Mouse (Mus musculus) limb, embryonic 14.5 days (tissue): ENCODE data around the gene Atxn1. TPM values are rescaled to one million over a fixed set of nuclear protein-coding genes. Genes with fewer than 3 reads are reported as not detected.

ENCODE experiments used
- ATAC-seq: fragments of 200-750 bp; cut with Nextera tagmentation; 2 replicates; pipeline ENCODE4 v1.8.0; 2017; ENCODE audit warnings: low read depth, moderate number of reproducible peaks, moderate TSS enrichment; ENCODE audit not compliant: low FRiP score
- DNase-seq: peaks from one replicate; pipeline ENCODE4 v3.0.0-alpha.2; 2015; ENCODE audit warnings: low spot score
- H3K27ac ChIP-seq: fragments of 300-500 bp; sonication (generic); replicated peaks from 2 replicates; pipeline ENCODE4 v1.5.1; 2014; ENCODE audit warnings: low read depth, mild to moderate bottlenecking, low read length, moderate library complexity, mixed read lengths
- H3K27me3 ChIP-seq: fragments of 300-500 bp; sonication (generic); 2 replicates; pipeline ENCODE4 v1.6.1; 2014; ENCODE audit warnings: low read length, mixed read lengths; ENCODE audit not compliant: control insufficient read depth, insufficient read depth
- H3K36me3 ChIP-seq: fragments of 300-500 bp; sonication (generic); 2 replicates; pipeline ENCODE4 v1.6.1; 2014; ENCODE audit warnings: mild to moderate bottlenecking, low read length, moderate library complexity, mixed read lengths; ENCODE audit not compliant: control insufficient read depth, insufficient read depth
- H3K4me1 ChIP-seq: fragments of 300-500 bp; sonication (generic); 2 replicates; pipeline ENCODE4 v1.6.1; 2014; ENCODE audit warnings: antibody characterized with exemption, low read length, mixed read lengths; ENCODE audit not compliant: control insufficient read depth, insufficient read depth
- H3K4me2 ChIP-seq: fragments of 300-500 bp; sonication (generic); replicated peaks from 2 replicates; pipeline ENCODE4 v1.6.1; 2014; ENCODE audit warnings: low read depth, mild to moderate bottlenecking, low read length, moderate library complexity; ENCODE audit not compliant: severe bottlenecking
- H3K4me3 ChIP-seq: fragments of 300-500 bp; sonication (generic); replicated peaks from 2 replicates; pipeline ENCODE4 v1.5.1; 2014; ENCODE audit warnings: low read length
- H3K9ac ChIP-seq: fragments of 300-500 bp; sonication (generic); 2 replicates; pipeline ENCODE4 v1.6.1; 2014; ENCODE audit warnings: mild to moderate bottlenecking, low read depth, low read length, moderate library complexity; ENCODE audit not compliant: severe bottlenecking
- H3K9me3 ChIP-seq: fragments of 300-500 bp; sonication (generic); 2 replicates; pipeline ENCODE4 v1.6.1; 2016; ENCODE audit warnings: low read length; ENCODE audit not compliant: control insufficient read depth
- POLR2A ChIP-seq: fragments of 200-500 bp; IDR thresholded peaks from 2 replicates; pipeline ENCODE4 v1.8.0; 2012; ENCODE audit warnings: inconsistent platforms, mild to moderate bottlenecking, moderate library complexity, borderline replicate concordance; ENCODE audit not compliant: insufficient read depth, insufficient read length; ENCODE audit errors: extremely low read depth
- WGBS: fragments of 180-500 bp; shearing (Covaris S2); extraction: QIAGEN DNeasy Blood & Tissue Kit; methylation state at CpG from one replicate; pipeline ENCODE4 v1.1.7; 2014; 5-methylcytosine and 5-hydroxymethylcytosine counted together
- polyA plus RNA-seq, 2 experiments: library from polyadenylated mRNA; depleted of rRNA in 1 of 2; stranded (reverse) in 1 of 2; unstranded in 1 of 2; fragments of >200 nt; fragmentation: Nextera tagmentation in 1 of 2; extraction: Ambion mirVana in 1 of 2; gene quantifications; 2 replicates each; pipeline versions ENCODE4 v1.2.1 to v1.2.3; 2012 to 2014

Gene Atxn1
- polyA plus RNA-seq, 2 experiments = 3.3 to 5.3 TPM

DNA sequence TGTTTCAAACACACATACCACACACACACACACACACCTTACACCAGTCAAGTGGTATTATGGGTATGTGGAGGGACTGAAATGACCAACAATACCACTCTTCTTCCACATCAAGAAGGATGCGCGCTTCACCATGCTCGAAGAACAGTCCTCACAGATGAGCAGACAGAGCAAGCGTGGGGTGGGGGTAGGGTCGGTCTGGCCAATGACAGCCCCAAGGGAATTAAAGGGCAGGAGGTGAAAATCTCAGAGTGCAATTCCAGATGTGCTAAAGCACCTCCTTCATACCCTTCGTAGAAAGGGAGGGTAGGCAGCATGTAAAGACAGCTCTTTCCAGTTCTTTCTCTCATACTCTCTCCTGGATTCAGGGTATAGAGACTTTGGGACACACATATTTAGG is 238.6 kb downstream of the Atxn1 start:
- no peak overlapping the region for H3K27ac ChIP-seq

DNA sequence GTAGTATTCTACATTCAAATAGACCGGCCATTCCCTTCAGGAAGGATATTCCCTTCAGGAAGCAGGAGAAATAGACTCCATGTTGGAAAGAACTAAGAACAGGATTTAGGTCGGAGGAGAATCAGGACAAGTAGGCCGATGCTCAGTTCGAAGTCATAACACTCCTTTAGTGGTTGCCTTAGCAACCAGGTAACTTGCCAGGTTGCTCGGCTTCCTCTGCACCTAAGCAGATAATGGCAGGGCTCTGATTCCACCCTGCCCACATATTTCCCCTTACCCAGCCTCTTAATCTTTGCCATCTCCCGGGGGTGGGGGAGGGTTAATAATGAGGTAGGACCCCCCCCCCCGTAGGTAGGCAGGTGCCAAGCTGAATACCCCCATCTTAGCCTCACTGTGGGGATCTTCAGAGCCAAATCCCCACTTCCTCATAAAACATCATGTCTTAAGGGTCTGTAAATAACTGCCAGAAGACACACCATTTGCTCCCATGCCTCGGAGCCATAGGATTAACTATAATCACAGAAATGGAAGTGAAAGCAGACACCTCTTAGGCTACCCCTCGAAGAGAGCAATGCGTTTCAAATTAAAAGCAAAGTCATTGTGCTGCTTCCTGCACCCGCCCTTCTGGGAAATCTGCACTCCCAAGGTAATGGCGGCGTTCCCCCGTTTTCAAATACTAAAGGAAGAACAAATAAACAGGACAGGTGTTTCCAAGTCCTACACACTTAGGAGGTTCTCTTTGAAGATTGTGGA is 240.1 kb downstream of the Atxn1 start:
- 51% methylated on average over 14 of the region's 14 CpGs for WGBS
- no peak overlapping the region for H3K27ac ChIP-seq
- ATAC-seq = no peak
- H3K27me3 ChIP-seq = no peaks in the 10 kb centered on the region
- TF ChIP-seq POLR2A = no peak
- no peaks in the 10 kb centered on the region for H3K4me1 ChIP-seq
- H3K9me3 ChIP-seq = no peaks in the 10 kb centered on the region
- DNase-seq = no peak
- H3K4me3 ChIP-seq = no peak overlapping the region
- no peak overlapping the region for H3K9ac ChIP-seq
- H3K36me3 ChIP-seq = no peaks in the 10 kb centered on the region
- no peak overlapping the region for H3K4me2 ChIP-seq

More for the DNA sequence above, 238.6 kb downstream of the Atxn1 start:
- no peak for TF ChIP-seq POLR2A
- Histone ChIP-seq H3K9ac (no peak overlapping the region), H3K4me2 (no peak overlapping the region), H3K4me3 (no peak overlapping the region), H3K9me3 (no peaks in the 10 kb centered on the region), H3K36me3 (no peaks in the 10 kb centered on the region), H3K27me3 (no peaks in the 10 kb centered on the region), H3K4me1 (no peaks in the 10 kb centered on the region)
- WGBS = 63% methylated on average over 6 of the region's 6 CpGs
- DNase-seq = no peak
- no peak for ATAC-seq

DNA sequence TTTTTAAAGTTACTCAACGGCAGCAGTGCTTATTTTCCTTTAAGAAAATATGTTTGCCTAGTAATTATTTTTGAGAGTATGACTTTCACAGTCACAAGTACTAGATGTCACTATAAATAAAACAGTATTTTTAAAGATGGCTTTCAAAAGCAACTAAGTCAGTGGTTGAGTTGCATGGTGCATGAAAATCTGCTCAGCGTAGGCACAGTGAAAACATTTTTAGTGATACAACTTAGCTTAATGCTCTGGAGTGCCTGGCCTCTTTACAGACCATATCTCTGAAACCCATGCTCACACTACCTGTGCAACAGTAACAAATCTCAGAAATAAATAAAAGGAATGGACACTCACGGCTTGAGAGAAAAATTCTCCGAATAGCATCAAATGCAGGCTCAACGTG is 241.9 kb downstream of the Atxn1 start:
- Histone ChIP-seq H3K27me3 (no peaks in the 10 kb centered on the region), H3K9me3 (no peaks in the 10 kb centered on the region), H3K4me1 (no peaks in the 10 kb centered on the region), H3K27ac (no peak overlapping the region), H3K4me2 (no peak overlapping the region), H3K9ac (no peak overlapping the region), H3K4me3 (no peak overlapping the region), H3K36me3 (no peaks in the 10 kb centered on the region)
- DNase-seq = no peak
- WGBS = 83% methylated on average over 5 of the region's 5 CpGs
- TF ChIP-seq POLR2A = no peak
- ATAC-seq = no peak

DNA sequence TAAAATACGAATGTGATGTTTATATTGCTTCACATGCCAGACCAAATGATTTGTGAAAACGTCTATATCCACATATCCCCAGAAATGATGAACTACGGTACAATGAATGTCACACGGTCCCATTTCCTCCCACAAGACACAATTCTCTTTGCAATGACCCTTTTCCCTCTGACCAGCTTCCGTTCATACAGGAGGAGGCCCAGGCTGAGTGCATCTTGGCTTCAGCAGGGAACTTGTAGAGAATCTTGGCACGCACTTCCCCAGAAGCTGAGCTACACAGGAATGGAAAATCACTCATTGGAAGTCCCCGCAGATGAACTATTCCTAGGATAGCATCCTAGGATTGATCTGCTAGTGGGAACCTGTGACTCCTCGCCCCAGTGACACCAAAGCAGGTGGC is 243.2 kb downstream of the Atxn1 start:
- no peak for ATAC-seq
- peak; percentile 55 for DNase-seq

DNA sequence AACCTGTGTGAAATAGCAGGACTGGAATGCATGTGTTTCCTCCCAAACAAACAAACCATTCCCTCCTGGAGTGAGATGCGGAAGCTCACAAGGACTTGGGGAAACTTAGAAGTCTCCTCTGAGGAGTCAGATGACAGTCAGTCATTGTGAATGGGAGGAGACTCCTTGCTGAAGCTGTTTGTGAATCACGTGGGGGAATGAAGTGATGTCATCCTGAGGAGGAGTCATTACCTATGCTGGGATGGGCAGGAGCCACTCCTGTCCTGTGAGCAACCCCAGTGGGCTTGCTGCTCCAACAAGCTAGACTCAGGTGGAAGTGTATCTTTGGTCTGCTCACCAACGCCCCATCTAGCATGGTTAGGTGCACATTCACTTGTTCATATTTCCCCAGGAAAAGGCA is 246.0 kb downstream of the Atxn1 start:
- ATAC-seq (no peak), DNase-seq (no peak)
- Histone ChIP-seq H3K9ac (no peak overlapping the region), H3K4me2 (no peak overlapping the region), H3K27me3 (no peaks in the 10 kb centered on the region), H3K27ac (no peak overlapping the region), H3K9me3 (no peaks in the 10 kb centered on the region), H3K4me1 (no peaks in the 10 kb centered on the region), H3K36me3 (no peaks in the 10 kb centered on the region), H3K4me3 (no peak overlapping the region)
- no peak for TF ChIP-seq POLR2A
- 38% methylated on average over 3 of the region's 3 CpGs for WGBS

More for the DNA sequence above, 243.2 kb downstream of the Atxn1 start:
- H3K27me3 ChIP-seq = no peaks in the 10 kb centered on the region
- WGBS = 73% methylated on average over 8 of the region's 8 CpGs
- no peak for TF ChIP-seq POLR2A
- no peak overlapping the region for H3K4me2 ChIP-seq
- no peak overlapping the region for H3K27ac ChIP-seq
- no peaks in the 10 kb centered on the region for H3K4me1 ChIP-seq
- no peaks in the 10 kb centered on the region for H3K9me3 ChIP-seq
- no peak overlapping the region for H3K4me3 ChIP-seq
- no peak overlapping the region for H3K9ac ChIP-seq
- no peaks in the 10 kb centered on the region for H3K36me3 ChIP-seq

DNA sequence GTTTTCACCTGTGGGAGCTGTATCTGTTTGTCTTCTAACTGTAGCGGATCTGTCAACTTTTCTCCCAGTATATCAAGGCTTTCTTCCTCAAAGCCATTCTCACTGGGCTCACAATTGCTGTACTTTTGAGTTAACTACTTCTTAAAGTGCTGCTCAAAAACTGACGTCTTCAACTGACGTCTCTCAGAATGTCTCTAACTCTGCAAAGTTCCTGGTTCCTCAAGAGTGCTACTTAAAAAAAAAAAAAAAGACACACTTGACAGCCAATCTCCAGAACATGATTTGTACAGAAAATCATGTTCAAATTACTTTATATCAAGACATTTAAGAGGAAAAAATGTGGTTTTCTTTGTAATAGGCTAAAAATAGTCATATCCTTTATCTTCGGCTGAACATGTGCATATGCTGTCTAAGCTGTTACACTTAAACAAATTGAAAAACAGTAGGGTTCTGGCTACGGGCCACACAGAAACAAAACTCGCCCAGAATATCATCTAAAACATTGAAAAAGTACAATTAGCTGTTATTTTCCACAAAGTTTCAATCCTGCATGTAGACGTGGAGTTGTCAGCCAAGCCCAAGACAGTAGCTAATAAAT is 249.1 kb downstream of the Atxn1 start:
- H3K27me3 ChIP-seq = no peaks in the 10 kb centered on the region
- H3K27ac ChIP-seq = no peak overlapping the region
- H3K4me2 ChIP-seq = no peak overlapping the region
- TF ChIP-seq POLR2A = no peak
- no peak overlapping the region for H3K4me3 ChIP-seq
- no peaks in the 10 kb centered on the region for H3K4me1 ChIP-seq
- H3K9ac ChIP-seq = no peak overlapping the region
- ATAC-seq (no peak), DNase-seq (no peak)
- no peaks in the 10 kb centered on the region for H3K9me3 ChIP-seq
- no peaks in the 10 kb centered on the region for H3K36me3 ChIP-seq
- 66% methylated on average over 7 of the region's 7 CpGs for whole genome bisulfite sequencing
